Mouse (Mus musculus) left cerebral cortex, adult 8-10 months (tissue): ENCODE measurements around the gene Scn1a. TPM values are rescaled to one million over a fixed set of nuclear protein-coding genes. Genes with fewer than 3 reads are reported as not detected.
A peak's percentile ranks its signal among the peaks of the same experiment; 100 is the strongest.

Source experiments
- DNase-seq, 2 experiments: peaks; one replicate each; pipeline ENCODE4 v3.0.0; 2022; ENCODE audit warnings: low spot score in 2 of 2
- total RNA-seq, 4 experiments: library from RNA; stranded (reverse); gene quantifications; 2 replicates each; pipeline ENCODE4 v1.2.4; 2022

Gene Scn1a
- total RNA-seq, result 100 to 1,000 TPM; 108 to 135 (median 114) TPM

DNA sequence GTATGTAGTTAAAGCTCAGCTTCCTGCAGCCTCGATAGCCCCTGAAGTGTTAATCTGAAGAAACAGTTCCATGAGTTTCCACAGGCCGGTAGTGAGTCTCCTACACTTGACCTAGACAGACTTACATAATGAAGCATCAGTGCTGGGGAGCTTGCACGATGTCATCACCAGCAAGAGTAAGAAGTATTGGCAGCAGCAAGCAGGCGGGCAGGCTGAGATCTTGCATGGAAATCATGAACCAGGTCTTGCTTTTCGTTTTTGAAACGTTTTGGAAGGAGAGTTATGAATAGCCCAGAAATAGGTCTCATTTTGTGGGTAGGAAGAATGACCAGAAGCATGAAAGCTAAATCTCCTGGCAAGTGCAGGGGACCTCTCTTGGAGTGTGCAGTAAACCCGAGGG lies at the start of gene Scn1a:
Gene Scn1a (minus strand): TSS at position 130 of the 400 bp plus-strand sequence.
- peak; percentile 21 to 27 for DNase-seq

DNA sequence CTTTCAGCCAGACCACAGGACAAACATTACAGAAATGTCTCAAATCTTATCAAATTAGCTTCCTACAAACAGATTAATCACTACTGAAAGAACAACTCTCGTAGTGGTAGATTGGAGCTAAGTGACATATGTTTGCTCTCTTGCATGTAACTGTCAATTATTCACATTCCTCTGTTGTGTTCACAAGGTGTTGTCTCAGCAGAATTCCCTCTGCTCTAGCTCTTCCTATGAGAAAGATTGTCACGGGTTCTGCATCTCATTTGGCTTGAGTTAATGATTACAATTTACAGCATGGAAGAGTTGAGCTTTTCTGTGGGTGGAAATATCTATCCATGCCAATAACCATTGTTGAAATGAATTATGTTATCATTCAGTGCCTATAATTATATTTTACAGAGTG lies 37.8 kb upstream of the Scn1a start:
- DNase-seq, result no peak

DNA sequence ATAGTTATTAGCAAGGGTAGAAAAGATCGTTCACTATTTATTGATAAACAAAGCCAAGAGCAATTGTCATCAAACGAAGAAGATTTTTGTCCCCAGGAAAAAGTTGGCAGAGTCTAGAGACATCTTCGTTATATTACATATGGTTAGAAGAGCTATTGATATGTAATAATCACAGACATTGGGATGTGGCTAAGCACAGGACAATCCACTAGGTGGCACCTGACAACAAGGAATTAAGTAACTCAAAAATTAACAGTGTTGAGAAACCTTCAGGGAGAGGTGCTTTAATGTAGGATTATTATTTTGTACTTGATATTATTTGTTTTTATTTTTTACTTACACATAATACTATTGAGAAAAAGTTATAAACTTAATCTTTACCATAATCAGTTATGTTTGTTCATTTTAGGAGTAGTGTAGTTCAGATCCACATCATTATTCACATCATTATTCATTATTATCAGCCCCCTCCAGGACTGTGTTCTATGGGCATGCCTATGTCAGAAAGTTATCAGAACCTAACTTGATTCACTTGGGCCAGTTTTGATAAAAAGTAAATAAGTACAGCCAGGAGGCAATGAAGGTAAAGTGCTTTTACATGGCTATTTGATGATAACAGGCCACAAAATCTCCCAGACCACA lies 32.7 kb upstream of the Scn1a start:
- no peak for DNase-seq

DNA sequence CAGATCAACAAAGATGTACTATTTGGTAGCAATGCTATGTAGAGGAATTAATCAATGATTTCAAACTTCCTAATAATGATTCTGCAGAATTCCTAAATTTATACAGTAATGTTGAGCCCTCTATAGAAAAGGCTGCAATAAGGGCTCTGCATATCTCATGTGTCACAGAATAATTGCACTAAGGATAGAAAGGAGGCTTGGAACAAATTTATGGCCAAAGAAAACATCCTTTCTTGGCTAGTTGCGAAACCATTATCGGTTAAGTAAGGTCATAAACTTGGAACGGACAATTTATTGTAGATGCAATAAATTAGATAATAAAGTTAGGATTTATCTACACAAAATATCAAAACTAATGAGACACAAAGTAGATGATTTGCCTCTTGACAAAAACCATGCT lies 24.8 kb upstream of the Scn1a start:
- no peak for DNase-seq

DNA sequence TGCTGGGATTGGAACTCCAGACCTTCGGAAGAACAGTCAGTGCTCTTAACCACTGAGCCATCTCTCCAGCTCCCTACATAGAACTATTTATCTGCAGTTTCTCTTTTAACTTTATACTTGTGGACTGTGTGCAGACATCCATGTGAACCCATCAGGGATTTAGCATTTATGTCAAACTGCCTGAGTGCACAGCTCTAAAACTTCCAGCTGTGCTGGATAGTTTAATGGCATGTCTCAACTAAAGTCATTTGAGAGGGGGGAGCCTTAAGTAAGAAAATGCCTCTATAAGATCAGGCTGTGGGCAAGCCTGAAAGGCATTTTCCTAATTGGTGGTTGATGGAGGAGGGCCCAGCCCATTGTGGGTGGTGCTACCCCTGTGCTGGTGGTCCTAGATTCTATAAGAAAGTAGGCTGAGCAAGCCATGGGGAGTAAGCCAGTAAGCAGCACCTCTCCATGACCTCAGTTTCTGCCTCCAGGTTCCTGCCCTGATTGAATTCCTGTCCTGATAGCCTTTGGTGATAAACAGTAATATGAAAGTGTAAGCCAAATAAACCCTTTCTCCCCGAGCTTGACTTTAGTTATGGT lies 24.3 kb upstream of the Scn1a start:
- no peak for DNase-seq

DNA sequence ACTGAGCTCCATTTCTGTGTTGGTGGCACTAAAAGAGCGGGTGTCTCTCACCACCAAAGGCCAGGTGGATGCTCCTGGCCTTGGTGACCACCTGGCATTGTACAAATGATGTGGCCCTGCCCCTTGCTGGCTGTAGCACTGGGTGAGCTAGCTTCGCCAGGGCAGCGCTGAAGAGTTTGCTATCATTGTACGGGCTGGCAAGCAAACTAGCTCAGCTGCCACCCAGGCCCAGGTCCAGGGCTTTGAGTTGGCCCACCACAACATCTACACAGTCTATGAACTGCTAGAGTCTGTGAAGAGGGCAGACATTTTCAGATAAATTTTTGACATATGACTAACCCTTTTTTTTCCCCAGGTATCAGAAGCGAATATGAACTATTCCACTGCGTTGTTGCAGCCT lies 23.3 kb upstream of the Scn1a start:
- no peak for DNase-seq

DNA sequence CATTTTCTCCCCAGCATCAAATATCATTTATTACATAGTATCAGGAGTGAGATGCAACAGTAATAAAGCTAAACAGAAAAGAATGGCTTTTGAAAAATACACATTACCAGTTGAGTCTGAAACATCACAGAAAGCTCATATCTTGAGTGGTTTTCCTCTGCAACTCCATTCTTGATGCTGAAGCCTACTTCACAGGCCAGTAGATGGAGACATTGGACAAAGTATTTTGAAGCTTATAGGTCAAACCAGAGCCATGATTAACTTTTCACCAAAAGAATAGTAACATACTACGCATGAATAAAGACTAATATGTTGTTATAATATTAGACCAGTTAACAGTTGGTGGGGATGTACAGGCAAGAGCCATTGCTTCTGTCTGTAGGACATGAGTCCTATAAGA lies 21.8 kb upstream of the Scn1a start:
- DNase-seq, result no peak

DNA sequence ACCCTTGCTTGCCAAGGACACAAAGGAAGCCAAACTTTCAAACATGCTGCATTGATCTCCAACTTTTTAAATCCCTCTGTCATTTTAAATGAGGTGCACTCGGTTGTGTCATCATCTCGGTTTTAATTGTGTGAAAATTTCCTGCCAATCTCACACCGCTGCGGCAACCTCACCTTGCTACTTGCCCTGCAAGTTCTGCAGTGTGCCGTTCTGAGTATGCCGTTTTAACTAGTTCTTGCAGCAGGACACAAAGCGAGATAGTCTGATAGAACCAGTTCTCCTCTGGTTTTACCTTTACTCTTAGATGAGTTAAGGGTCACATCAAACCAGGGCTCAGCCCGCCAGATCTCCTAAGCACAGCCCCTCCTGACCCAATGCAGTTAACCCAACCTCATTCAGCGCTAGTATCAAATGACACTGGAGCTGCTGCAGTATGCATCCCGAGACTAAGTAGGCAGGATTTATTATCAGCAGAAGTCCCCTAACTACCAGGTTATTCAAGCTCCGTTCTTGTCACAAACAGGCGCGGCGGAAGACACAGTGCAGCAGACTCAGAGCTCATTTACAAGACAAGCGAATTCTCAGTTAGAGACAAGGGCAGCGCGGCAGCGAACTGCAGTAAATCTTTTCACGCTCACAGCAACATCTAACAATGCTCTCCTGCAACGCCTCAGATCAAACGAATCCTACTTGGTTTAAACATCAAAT lies 722 bp downstream of the Scn1a start:
- no peak for DNase-seq

DNA sequence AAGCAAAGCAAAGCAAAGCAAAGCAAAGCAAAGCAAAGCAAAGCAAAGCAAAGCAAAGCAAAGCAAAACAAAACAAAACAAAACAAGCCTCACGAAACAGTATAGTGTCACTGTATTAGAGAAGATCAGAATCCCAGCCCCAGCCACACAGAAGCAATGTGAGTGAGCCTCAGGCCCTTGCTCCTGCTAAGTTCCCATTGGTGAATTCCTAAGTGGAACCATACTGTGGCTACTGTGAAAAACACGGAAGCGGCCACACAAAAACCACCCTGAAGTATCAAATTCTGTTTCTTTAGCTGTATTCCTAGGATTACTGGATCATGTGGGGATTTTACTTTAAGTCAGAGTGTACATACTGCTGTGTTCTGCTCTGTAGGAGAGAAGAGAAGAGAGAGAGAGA lies 4.4 kb downstream of the Scn1a start:
- DNase-seq, result no peak

DNA sequence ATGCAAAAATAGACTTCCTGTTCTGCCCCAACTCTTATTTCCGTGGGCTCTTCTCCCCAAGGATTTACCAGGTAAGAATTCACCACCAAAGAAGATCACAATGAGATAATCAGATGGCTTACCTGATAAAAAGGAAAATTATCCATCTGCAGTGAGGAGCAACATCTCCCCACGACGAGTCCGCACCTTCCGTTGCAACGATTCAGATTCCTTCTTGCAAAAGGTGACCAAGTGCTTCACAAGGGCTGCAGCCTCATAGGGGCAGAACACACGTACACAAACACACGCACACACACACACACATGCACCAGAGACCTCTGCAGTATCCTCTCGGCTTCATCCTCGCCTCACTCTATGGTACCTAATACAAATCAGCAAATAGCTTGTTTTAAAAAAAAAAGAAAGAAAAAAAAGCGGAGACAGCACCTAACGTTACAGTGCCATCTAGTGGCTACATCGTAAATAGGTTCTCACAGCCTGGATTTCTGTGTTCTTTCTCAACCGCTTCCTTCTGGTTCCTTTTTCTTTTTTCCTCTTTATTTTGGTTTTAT lies 30.8 kb downstream of the Scn1a start:
- peak; percentile 29 to 53 for DNase-seq

DNA sequence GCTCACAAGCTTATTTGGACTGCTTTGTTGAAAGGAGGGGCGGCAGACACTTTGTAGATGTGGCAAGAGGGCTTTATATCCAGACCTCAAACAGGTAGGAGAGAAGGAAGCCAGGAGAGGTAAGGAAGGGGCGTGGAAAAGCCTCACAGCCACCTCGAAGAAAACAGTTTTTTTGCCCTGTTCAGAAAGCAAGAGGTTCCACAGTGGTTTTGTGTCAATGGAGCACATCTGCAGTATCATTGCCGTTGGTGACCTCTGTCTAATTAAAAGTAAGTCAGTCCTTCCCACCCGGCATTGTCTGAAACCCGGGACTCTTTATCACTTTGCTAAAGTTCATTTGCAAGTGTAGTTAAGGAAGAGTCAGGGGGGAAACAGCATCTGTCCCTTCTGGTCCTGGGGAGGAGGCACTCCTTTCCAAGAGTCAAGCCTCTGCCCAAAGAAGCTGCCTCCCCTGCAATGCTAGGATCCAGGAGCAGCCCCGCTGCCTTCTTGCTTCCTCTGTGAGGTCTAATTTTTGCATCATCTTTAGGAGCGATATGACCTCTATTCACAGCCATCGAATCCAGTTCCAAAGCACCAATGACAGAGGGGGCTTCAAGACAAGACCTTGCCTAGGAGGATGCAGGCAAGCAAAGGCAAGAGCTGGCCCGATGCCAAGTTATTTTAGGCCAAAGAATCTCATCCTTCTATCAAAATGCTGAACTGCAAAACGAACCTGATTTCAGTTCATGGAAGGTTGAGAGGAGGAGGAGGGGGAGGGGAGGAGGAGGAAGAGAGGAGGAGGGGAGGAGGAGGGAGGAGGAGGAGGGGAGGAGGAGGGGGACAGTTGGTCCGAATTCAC lies 31.5 kb downstream of the Scn1a start:
- peak; percentile 21 to 30 for DNase-seq

DNA sequence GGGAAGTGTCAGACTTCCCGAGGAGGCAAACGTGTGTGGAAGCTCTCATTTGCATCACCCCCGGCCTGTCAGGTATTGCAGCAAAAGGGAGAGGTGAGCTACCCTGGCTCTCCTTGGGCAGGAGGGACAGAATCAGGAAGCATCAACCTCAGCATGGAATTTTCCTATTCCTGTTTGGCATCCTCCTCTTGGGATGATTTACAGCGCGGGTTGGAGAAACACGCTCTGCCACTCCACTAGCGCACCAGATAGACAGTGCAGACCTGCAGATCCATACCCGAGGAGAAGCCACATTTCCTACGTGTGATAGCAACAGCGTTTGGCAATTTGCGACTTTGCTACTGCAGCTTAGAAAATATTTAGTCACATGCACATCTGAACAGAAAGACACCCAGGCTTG lies 32.2 kb downstream of the Scn1a start:
- DNase-seq, result peak; percentile 26 to 28

DNA sequence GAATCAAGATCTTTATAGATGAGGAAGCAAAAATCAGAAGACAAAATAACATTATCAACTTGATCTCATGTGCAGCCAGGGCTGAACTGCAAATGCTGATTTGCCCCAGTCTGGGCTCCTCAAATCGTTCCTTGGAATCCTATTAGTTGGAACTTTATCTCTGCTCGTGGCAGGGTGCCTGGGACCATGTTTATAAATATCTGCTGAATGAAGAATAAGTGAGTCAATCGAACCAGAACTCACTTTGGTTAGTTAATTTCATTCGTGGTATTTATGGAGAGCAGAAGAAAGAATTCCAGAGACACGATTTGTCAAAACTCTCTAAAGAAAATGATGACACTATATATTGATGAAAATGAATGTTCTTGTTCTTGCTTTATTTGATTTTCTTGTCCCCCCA lies 48.1 kb downstream of the Scn1a start:
- no peak for DNase-seq

DNA sequence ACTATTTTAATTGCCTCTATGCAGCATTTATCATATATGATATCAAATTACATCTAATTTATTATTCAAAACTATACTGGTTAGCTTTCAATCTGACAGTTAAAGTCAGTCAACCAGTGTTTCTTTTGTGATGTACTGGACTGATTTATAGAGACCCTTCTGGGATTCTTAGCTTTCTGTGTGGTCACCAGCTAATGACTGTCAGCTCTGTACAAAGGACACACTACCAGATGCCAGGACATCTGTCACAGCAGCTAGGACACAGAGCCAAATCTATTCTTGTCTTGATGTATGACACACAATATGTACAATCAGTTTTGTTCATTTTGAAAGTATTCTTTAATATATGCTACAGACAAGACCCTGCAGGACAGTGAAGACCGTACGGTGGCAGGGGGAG lies 72.7 kb downstream of the Scn1a start:
- no peak for DNase-seq

DNA sequence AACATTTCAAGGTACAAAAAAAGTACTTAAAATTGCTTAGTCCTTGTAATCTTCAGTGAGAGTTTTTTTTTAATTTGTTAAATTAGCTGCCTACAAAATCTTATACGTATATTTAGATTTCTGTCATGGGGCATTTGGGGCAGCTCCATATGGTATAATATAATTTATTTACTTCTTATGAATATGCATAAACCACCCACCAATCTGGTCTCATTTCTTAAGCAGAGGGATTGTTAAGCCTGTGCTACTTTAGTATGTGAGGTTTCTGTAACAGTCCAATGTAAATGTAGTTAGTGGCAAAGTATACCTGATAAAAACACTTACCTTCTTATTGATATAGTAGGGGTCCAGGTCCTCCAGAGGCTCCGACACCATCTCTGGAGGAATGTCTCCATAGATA lies 90.0 kb downstream of the Scn1a start:
- DNase-seq, result no peak

DNA sequence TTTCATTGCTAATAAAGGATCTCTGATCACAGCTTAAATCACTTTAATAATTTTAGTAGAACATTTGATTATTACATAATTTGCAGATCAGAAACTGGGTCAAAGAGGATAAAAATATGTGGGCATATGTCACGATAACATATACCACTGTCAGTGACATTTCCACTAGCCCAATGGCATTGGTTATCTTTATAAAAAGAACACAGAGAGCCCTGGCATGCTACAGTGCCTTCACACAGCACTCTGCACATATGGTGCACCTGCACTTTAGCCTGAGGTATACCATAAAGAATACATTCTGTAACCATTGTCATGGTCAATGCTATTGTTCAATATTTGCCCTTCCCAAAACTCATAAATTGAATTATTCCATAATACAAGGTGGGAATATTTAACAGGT lies 94.0 kb downstream of the Scn1a start:
- no peak for DNase-seq

DNA sequence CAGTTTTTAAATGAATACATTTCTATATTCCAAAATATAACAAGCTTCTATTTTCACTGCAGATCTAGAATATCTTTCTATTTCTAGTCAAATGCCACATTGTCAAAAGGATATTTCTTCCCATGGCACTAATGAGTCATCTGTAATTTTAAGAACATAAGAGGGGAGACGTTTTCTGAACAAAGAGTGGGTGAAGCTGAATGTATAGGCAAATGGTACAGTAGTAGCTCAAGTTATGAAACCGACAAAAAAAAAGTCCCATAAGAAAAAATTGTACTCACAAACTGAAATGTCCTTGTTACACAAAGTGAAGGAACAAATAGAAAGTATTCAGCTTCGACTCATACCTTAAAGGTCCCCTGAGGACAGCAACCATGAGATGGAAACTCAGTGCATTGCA lies 94.5 kb downstream of the Scn1a start:
- no peak for DNase-seq

DNA sequence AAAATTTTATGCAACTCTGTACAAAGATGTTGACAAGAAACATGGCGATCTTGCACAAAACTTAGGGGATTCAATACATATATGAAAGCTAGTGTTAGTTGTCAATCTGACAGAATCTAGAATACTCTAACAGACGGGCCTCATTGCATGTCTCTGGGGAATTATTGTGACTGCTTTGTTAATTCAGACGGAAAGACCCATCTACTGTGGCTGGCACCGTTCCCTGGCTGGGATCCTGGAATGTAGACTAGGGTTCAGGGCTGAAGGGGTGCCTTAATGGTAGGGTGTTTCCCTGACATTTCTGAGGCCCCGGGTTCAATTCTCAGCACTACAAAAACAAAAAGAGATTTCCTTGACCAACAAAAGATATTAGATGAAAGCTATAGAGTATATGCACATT lies 103.2 kb downstream of the Scn1a start:
- no peak for DNase-seq

DNA sequence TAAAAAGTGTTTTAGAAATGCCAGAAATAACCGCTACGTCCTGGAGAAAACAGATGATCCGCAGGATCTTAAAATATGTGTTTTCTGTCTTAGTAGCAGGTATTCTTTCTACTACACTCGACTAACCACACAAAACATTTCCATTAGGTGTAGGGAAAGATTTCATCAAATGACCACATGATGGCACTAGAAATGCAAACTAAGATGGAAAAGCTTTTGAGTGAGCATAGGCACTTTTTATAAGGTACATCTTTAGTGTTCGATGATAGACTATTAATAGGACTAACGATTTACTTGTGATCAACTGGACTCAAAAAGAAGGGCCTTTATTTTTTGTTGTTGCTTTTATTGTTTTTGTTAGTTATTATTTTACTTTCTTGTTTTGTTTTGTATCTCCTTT lies 104.2 kb downstream of the Scn1a start:
- no peak for DNase-seq

DNA sequence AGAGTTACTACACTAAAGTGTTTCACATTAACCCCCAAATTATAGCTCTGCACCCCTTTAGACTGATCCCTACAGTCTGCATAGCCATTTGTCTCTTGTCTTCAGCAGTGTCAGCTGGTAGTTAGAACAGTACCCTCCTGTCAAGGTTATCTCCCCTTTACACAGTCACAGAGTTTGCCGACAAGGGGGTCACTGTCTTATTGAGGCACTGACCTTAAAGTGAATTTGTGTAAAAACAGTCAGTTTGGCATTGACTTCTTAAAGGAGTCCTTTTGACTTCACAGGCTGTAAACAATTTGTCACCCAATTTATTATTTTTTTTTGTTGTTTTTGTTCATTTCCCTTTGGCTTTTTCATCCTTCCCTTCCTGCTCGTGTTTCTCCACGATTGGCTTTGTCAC lies 168.1 kb downstream of the Scn1a start:
- no peak for DNase-seq

DNA sequence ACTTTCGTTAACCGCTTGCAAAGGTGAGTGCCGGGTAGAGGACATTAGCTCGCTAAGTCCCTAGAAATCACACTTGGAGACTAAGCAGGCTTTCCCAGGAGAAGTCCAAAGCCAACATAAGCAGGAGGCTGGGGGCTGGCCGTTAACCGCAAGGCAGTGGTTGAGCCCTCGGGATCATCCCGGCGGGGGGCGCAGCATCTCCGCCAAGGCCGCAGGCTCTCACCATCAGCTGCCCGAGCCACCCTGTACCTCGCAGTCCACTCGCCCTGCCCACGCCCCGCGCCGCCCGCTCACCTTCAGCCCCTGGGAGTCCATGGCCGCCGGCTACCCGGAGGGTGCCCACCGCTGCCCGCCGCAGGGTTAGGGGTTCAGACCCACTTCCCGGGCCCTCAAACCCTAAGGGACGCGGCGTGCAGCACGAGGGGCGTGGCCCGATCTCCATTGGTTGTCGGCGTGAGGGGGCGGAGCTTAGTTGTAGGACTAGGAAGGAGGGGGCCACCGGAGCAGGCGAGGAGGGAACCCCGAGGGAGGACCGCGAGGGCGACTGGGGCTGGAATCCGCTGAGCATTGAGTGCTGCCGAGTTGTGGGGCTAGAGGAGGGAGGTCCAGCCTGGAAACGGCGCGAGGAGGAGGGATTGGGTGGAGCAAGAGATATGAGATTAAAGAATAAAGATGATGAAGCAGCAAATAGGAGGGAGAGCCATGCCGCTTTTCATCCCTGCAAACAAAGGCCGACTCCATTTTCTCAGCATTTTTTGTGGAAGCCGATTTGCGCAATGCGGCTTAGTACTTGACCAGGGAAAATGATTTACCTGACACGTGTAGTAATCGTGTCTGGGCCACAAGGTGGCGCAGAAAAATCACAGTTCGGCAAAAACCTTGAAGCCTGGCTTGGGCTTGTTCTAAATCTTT lies 184.2 kb downstream of the Scn1a start, which contains the start of gene Ttc21b:
Gene Ttc21b (minus strand): TSS at position 398 of the 912 bp plus-strand sequence.
- DNase-seq, result peak; percentile 88 to 96
